Mouse (Mus musculus): ENCODE results near the gene Hoxb9.

Hoxb9 gene

GRCm38 (mm10) chr11:96270996-96271540 lies at the start of gene Hoxb9:
Hoxb9 (plus strand) TSS chr11:96271457.
- in situ Hi-C loops (cut with MboI; ENCODE audit: unreplicated experiment in 2 of 2) = no loop called here

GRCm38 (mm10) chr11:96223813-96224212 lies 47.4 kb upstream of the Hoxb9 start:
- in situ Hi-C loops (cut with MboI; ENCODE audit: unreplicated experiment in 2 of 2) = no loop called here

DNA sequence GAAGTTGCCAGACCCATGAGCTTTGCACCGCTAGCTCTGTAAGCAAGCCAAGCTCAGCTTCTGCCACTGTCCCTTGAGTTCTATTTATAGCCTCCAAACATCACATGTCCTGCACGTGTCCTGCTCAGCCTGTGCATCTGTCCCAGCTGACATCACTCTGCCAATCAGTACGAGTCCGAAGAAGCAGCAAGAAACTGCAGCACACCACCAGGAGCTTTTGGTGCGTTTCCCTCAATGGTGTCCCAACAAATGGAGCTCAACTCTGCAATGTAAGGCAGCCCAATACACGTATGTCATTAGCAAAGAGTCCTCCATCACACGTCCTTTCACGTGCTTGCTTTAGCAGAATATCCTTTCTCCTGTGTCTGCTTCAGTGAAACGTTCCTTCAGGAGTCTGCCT lies 43.6 kb upstream of the Hoxb9 start:
- in situ Hi-C loops (cut with MboI; ENCODE audit: unreplicated experiment in 2 of 2) = loop anchor here (25.0 kb wide), 2 partner anchors 440 to 990 kb away; no protein-coding TSS in a partner anchor

DNA sequence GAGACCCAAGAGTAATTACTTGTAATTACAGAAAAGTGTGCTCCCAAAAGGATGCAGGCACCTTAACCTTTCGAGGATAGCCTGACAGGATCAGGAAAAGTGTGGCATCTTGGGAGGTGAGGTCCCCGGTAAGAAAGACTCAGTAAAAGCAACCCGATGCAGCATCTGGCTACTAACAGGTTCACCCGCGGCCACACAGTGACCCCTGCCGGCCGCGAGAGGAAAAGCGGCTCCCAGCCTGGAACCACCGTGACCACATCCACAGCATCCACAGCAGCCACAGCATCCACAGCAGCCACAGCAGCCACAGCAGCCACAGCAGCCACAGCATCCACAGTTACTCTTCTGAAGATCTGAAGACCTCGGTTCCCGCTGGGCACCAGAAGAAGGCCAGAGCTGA lies 36.4 kb upstream of the Hoxb9 start:
- in situ Hi-C loops (cut with MboI; ENCODE audit: unreplicated experiment in 2 of 2) = loop anchor here (5.0 to 25.0 kb wide), 6 partner anchors 90 to 998 kb away; no protein-coding TSS in a partner anchor

DNA sequence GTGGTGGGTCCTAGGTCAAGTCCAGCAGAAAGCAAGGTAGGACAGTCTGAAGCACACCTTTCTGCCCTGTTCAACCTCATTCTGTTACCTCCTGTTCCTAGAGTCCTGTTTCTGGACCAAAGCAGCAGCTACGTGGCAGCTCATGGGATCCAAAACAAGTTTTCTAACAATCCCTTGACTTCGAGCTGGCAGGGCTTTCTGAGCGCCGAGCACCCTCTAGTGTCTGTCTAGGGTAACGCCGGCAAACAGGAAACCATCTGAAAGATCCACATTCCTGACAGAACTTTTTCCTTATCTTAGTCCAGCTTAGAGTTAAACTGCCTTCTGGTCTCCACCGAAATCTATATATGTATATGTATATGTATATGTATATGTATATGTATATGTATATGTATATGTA lies 31.0 kb upstream of the Hoxb9 start:
- in situ Hi-C loops (cut with MboI; ENCODE audit: unreplicated experiment in 2 of 2) = loop anchor here (25.0 kb wide), 2 partner anchors 453 to 1003 kb away; no protein-coding TSS in a partner anchor

- in situ Hi-C loops (cut with MboI; ENCODE audit: unreplicated experiment in 2 of 2) = no loop called here
Measured at GRCm38 (mm10) chr11:96250901-96251300, 20.4 kb upstream of the Hoxb9 start.

GRCm38 (mm10) chr11:96251480-96252031 lies 19.7 kb upstream of the Hoxb9 start:
- in situ Hi-C loops (cut with MboI; ENCODE audit: unreplicated experiment in 2 of 2) = no loop called here

- in situ Hi-C loops (cut with MboI; ENCODE audit: unreplicated experiment in 2 of 2) = no loop called here
Measured at GRCm38 (mm10) chr11:96252541-96253120, 18.6 kb upstream of the Hoxb9 start.

DNA sequence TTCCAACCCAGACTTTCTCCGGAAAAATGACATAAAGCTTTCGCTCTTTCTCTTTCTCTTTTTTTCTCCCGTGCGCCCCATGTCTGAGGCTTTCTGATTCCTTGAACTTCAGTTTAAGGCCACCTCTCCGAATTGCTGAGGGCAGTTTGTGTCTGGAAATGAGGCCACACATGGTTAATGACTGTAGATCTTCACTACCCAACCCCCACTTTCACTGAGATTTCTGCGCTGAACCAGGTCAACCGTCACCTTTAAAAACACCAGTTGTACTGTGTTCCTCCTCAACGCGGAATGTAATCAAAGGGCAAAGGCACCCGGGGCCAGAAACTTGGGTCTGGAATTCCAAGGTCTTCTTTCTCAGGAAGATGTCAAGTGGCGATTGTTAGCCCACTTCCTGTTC lies 17.0 kb upstream of the Hoxb9 start:
- in situ Hi-C loops (cut with MboI; ENCODE audit: unreplicated experiment in 2 of 2) = no loop called here

- in situ Hi-C loops (cut with MboI; ENCODE audit: unreplicated experiment in 2 of 2) = no loop called here
Measured at GRCm38 (mm10) chr11:96255111-96255995, 15.9 kb upstream of the Hoxb9 start.

DNA sequence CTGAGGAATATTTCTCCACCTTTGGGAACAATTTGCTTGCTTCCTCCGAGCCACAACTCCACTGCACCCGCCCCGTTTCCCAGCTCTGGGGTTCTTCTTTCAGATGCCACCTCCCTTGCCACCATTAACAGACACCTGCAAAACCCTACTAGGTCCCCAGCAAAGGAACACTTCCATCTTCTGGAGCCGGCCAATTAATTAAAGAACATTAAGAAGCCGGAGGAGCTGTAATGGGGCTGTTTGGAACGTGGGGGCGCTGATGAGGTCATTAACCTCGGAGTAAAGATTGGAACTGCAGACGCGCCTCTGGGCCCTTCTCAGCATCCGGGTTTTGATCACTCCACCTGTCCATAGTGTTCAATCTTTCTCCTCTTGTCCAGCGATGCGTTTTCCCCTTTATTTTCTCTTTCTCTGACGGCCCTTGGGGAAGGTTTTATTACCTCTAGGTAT lies 15.2 kb upstream of the Hoxb9 start:
- in situ Hi-C loops (cut with MboI; ENCODE audit: unreplicated experiment in 2 of 2) = no loop called here

DNA sequence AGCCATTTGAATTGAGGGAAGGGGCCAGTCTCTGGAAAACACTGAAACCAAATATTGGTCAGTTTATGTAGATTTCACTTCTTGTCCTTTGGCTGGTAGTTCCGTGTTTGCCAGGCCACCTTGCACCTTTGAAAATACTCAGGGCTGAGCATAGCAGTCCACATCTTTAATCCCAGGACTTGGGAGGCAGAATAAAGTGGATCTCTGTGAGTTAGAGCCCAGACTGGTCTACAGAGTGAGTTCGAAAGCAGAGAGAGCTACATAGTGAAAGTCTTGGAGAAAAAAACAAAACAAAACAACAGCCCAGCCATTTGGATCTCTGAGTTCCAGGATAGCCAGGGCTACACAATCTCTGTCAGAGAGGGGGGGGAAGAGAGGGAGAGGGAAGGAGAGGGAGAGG lies 14.1 kb upstream of the Hoxb9 start:
- in situ Hi-C loops (cut with MboI; ENCODE audit: unreplicated experiment in 2 of 2) = no loop called here

- in situ Hi-C loops (cut with MboI; ENCODE audit: unreplicated experiment in 2 of 2) = no loop called here
Measured at GRCm38 (mm10) chr11:96259038-96259437, 12.2 kb upstream of the Hoxb9 start.

- in situ Hi-C loops (cut with MboI; ENCODE audit: unreplicated experiment in 2 of 2) = no loop called here
Measured at GRCm38 (mm10) chr11:96259511-96259910, 11.7 kb upstream of the Hoxb9 start.

GRCm38 (mm10) chr11:96260310-96260970 lies 10.8 kb upstream of the Hoxb9 start:
- in situ Hi-C loops (cut with MboI; ENCODE audit: unreplicated experiment in 2 of 2) = no loop called here

DNA sequence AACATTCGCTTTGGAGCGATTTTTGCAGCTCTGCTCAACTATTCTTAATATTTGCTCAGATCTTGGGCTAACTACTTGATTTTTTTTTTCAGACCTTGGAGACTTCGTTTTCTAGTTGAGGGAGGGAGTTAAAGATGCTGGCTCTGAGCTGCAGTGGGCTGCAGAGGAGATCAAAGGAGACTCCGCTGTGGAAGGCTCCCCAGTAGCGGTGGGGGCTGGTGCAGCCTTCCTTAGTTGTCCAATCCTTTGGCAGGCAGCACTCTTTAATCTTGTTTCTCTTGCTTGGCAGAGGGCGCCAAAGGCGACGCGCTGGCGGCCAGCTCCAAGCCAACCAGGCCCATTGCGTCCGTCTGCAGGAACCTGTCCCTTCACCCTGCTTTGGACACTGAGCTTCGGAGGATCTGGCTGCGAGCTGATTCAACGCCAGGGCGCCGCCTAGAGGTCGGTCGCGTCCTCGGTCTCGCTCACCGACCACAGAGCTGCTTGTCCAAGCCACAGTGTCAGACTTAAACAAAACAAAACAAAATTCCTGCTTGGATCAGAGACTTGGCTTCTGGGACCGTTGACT lies 9.8 kb upstream of the Hoxb9 start:
- in situ Hi-C loops (cut with MboI; ENCODE audit: unreplicated experiment in 2 of 2) = no loop called here

DNA sequence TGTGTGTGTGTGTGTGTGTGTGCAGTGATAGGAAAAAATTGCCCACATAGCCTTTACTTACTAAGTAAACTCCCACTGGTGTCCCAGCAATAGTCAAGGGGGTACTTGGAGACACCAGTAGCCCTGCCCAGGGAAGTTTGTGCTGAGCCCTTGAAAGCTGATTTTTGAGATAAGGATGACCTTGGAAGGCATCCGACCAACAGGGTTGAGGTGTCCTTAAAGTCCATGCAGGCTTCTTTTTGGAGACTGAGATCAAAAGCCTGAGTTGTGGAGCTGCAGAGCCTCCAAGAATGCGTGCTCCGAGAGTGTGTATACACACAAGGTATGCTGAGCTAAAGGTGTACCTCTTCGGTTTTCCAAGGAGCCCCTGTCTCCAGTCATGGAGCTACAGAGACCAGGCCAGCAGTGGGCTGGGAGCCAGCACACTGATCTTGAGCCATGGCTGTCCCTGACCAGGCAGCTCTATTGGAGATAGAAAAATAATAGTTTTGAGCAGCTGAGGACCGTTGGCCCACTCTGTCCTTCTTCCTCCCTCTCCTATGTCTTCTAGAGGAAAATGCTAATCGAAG lies 8.9 kb upstream of the Hoxb9 start:
- in situ Hi-C loops (cut with MboI; ENCODE audit: unreplicated experiment in 2 of 2) = no loop called here

DNA sequence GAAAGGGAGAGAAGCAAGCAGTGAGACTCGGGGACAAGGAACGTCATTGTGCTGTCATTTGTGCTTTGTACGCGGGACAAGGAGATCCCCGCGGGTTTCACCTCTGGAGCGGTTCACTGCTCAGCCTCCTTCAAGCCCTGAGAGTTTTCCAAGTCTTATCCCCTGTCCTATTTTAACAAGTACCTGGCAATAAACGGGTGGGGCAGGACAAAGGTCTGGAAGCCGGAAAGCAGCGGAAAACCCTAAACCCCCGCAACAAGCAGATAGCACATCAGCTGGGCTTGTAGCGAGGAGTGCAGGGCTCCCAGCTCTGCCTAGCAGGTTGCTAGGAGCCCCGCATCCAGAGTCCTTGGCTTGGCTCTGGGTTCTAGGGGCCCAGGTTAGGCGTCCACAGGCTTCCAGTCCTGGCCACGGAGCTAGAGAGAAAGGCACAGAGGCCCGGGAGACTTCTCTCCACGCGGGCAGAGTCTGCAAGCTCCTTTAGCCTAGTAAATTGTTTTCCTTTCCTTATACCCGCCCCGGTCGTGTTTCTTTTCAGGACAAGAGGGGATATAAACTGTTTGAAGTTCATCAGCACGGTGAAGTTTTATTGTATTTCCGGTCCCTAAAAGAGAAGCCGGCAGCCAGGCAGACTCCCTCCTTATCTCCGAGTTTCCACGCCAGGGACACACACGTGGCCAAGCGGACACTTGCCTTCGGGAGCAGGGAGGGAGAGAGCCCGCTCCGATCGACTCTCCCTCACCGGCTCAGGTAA lies 7.4 kb upstream of the Hoxb9 start:
- in situ Hi-C loops (cut with MboI; ENCODE audit: unreplicated experiment in 2 of 2) = no loop called here

- in situ Hi-C loops (cut with MboI; ENCODE audit: unreplicated experiment in 2 of 2) = no loop called here
Measured at GRCm38 (mm10) chr11:96264390-96265020, 6.8 kb upstream of the Hoxb9 start.
